Mouse (Mus musculus) adrenal gland, postnatal 4 days (tissue): ENCODE results near the gene Dbil5. TPM values are rescaled to one million over a fixed set of nuclear protein-coding genes. Genes with fewer than 3 reads are reported as not detected.

Experiments used
- DNase-seq, 2 experiments: peaks; one replicate each; pipeline ENCODE4 v3.0.0; 2021 to 2022; ENCODE audit warnings: low spot score in 2 of 2, mixed read lengths in 2 of 2
- total RNA-seq, 2 experiments: library from RNA; stranded (reverse); gene quantifications; 2 replicates each; pipeline ENCODE4 v1.2.3; 2021

Dbil5 gene
- total RNA-seq, 2 experiments from 2014 or later = 0.59 TPM; not detected in 1

- no peak for DNase-seq
These were observed 7.6 kb downstream of the Dbil5 start for GRCm38 (mm10) chr11:76225051-76225450.

- DNase-seq = no peak
These were observed 18.7 kb downstream of the Dbil5 start for GRCm38 (mm10) chr11:76236136-76236535.

GRCm38 (mm10) chr11:76239750-76240149 lies 22.3 kb downstream of the Dbil5 start:
- no peak for DNase-seq

- peak; percentile 85 to 86 for DNase-seq
These were observed 25.7 kb downstream of the Dbil5 start, which contains the start of the genes Mrm3 and Glod4 for GRCm38 (mm10) chr11:76242901-76243810. Gene Mrm3 (plus strand): TSS chr11:76243715. Gene Glod4 (minus strand): TSS chr11:76243725.

- DNase-seq = no peak
These were observed 26.6 kb downstream of the Dbil5 start for GRCm38 (mm10) chr11:76243811-76244546.

- no peak for DNase-seq
These were observed 29.0 kb downstream of the Dbil5 start for GRCm38 (mm10) chr11:76246439-76246838.

- DNase-seq = no peak
These were observed 29.8 kb downstream of the Dbil5 start for GRCm38 (mm10) chr11:76247239-76247638.

GRCm38 (mm10) chr11:76252036-76252435 lies 34.6 kb downstream of the Dbil5 start:
- DNase-seq = no peak

- peak; percentile 70 to 79 for DNase-seq
These were observed 35.9 kb downstream of the Dbil5 start for GRCm38 (mm10) chr11:76253145-76253917.

GRCm38 (mm10) chr11:76253918-76254264 lies 36.5 kb downstream of the Dbil5 start:
- no peak for DNase-seq

GRCm38 (mm10) chr11:76255431-76256001 lies 38.1 kb downstream of the Dbil5 start:
- DNase-seq = no peak

- DNase-seq = no peak
These were observed 38.7 kb downstream of the Dbil5 start for GRCm38 (mm10) chr11:76256129-76256528.

GRCm38 (mm10) chr11:76257386-76257785 lies 40.0 kb downstream of the Dbil5 start:
- DNase-seq = no peak

- no peak for DNase-seq
These were observed 41.1 kb downstream of the Dbil5 start for GRCm38 (mm10) chr11:76258511-76258910.

- no peak for DNase-seq
These were observed 43.0 kb downstream of the Dbil5 start for GRCm38 (mm10) chr11:76260208-76261050.

GRCm38 (mm10) chr11:76261224-76261623 lies 43.8 kb downstream of the Dbil5 start:
- DNase-seq = no peak

GRCm38 (mm10) chr11:76262611-76263351 lies 45.4 kb downstream of the Dbil5 start:
- DNase-seq = no peak

GRCm38 (mm10) chr11:76267550-76267949 lies 50.1 kb downstream of the Dbil5 start:
- DNase-seq = no peak

- no peak for DNase-seq
These were observed 50.6 kb downstream of the Dbil5 start for GRCm38 (mm10) chr11:76268001-76268459.
